Mouse (Mus musculus) kidney, embryonic 16.5 days (tissue): Measurements from ENCODE around the gene Lpcat4. TPM values are rescaled to one million over a fixed set of nuclear protein-coding genes. Genes with fewer than 3 reads are reported as not detected.
A peak's percentile ranks its signal among the peaks of the same experiment; 100 is the strongest.

ENCODE experiments used
- ATAC-seq: fragments of 200-750 bp; cut with Nextera tagmentation; 2 replicates; pipeline ENCODE4 v1.8.0; 2017; ENCODE audit warnings: moderate TSS enrichment; ENCODE audit not compliant: low FRiP score, low TSS enrichment
- H3K27ac ChIP-seq: fragments of 300-500 bp; sonication (generic); 2 replicates; pipeline ENCODE4 v1.5.1; 2014; ENCODE audit warnings: low read length
- H3K27me3 ChIP-seq: fragments of 300-500 bp; sonication (generic); 2 replicates; pipeline ENCODE4 v1.6.1; 2014; ENCODE audit warnings: low read length, control low read depth, mixed read lengths; ENCODE audit not compliant: insufficient read depth
- H3K36me3 ChIP-seq: fragments of 300-500 bp; sonication (generic); 2 replicates; pipeline ENCODE4 v1.6.1; 2014; ENCODE audit warnings: low read length, control low read depth, mixed read lengths; ENCODE audit not compliant: insufficient read depth
- H3K4me1 ChIP-seq: fragments of 300-500 bp; sonication (generic); 2 replicates; pipeline ENCODE4 v1.6.1; 2014; ENCODE audit warnings: low read length, control low read depth, mixed read lengths; ENCODE audit not compliant: insufficient read depth
- H3K4me2 ChIP-seq: fragments of 300-500 bp; sonication (generic); replicated peaks from 2 replicates; pipeline ENCODE4 v1.6.1; 2014; ENCODE audit warnings: low read depth, low read length
- H3K4me3 ChIP-seq: fragments of 300-500 bp; sonication (generic); 2 replicates; pipeline ENCODE4 v1.5.1; 2014; ENCODE audit warnings: mild to moderate bottlenecking, low read length
- H3K9ac ChIP-seq: fragments of 300-500 bp; sonication (generic); replicated peaks from 2 replicates; pipeline ENCODE4 v1.6.1; 2014; ENCODE audit warnings: low read length
- H3K9me3 ChIP-seq: fragments of 300-500 bp; sonication (generic); 2 replicates; pipeline ENCODE4 v1.6.1; 2016; ENCODE audit warnings: low read length, control low read depth
- WGBS: fragments of 180-500 bp; shearing (Covaris S2); extraction: QIAGEN DNeasy Blood & Tissue Kit; methylation state at CpG from one replicate; pipeline ENCODE4 v1.1.7; 2014; 5-methylcytosine and 5-hydroxymethylcytosine counted together
- polyA plus RNA-seq: library from polyadenylated mRNA; unstranded; fragments of >200 nt; fragmentation: Nextera tagmentation; extraction: Ambion mirVana; gene quantifications from 2 replicates; pipeline ENCODE4 v1.2.1, GENCODE M21; 2015

The Lpcat4 gene
- polyA plus RNA-seq, 1 experiment from 2014 or later: 28.0 TPM

DNA sequence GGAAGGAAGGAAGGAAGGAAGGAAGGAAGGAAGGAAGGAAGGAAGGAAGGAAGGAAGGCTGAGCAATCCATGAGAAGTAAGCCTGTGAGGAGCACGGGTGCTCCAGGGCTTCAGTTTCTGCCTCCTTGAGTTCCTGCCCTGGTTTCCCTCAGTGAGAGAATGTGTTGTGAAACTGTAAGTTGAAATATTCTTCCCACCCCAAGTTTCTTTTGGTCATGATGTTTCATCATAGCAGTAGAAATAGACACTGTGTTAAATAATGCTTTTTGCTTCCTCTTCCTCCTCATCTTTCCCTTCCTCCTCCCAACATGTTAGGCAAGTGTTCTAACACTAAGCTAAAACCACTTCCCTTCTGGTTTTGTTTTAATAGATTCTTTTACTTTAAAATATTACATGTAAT lies 6.6 kb upstream of the Lpcat4 start:
- Histone ChIP-seq H3K9ac (no peak overlapping the region), H3K27me3 (no peaks in the 10 kb centered on the region), H3K36me3 (no peaks in the 10 kb centered on the region), H3K4me1 (no peaks in the 10 kb centered on the region), H3K4me2 (no peak overlapping the region), H3K9me3 (no peaks in the 10 kb centered on the region), H3K27ac (no peak overlapping the region), H3K4me3 (no peak overlapping the region)
- no peak for ATAC-seq
- WGBS: 79% methylated on average over 1 of the region's 1 CpGs

DNA sequence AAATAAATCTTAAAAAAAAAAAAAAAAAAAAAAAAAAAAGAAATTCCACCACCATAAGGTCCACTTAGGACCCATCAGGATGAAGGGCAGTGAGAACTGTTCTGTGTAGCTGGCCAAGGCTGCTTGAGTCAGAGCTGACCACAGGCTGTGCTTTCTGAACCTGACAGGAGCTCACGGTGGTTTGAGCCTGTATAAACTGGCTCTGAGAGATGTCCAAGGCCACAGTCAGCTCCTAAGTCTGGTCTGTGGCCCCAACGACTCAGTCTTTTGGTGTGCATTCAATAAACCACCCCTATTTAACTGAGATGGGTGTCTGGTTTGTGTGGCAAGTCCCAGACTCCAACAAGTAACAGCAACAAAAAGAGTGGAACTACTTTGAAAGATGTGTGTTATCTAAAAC lies 2.6 kb upstream of the Lpcat4 start:
- H3K9me3 ChIP-seq: no peaks in the 10 kb centered on the region
- peaks cover 20% of the 10 kb centered on the region for H3K4me1 ChIP-seq
- H3K4me3 ChIP-seq: no peak overlapping the region
- no peak overlapping the region for H3K4me2 ChIP-seq
- H3K9ac ChIP-seq: no peak overlapping the region
- H3K36me3 ChIP-seq: no peaks in the 10 kb centered on the region
- H3K27me3 ChIP-seq: no peaks in the 10 kb centered on the region
- no peak overlapping the region for H3K27ac ChIP-seq
- no peak for ATAC-seq
- 64% methylated on average over 2 of the region's 2 CpGs for WGBS

DNA sequence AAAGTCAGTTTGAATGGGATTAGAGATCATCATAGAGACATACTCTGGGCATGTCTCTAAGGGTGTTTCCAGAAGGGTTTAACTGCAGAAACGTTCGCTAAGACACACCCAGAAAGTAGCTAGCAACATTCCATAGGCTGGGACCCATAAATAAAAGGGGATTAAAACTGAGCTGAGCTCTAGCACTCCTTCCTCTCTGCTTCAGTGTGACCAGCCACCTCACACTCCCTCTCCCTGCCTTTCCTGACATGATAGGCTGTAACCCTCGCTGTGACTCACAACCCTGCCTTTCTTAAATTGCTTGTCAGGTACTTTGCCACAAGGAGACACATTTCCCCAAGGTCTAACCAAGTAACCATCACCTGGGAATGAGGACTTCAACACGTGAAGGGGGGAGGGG lies 1.3 kb upstream of the Lpcat4 start:
- Histone ChIP-seq H3K27me3 (no peaks in the 10 kb centered on the region), H3K27ac (no peak overlapping the region), H3K4me2 (0 out of 2 replicates have a peak overlapping the region, but pooled peaks have one; percentile 13), H3K36me3 (no peaks in the 10 kb centered on the region), H3K4me1 (peaks cover 29% of the 10 kb centered on the region), H3K9ac (no peak overlapping the region), H3K4me3 (no peak overlapping the region), H3K9me3 (no peaks in the 10 kb centered on the region)
- 9% methylated on average over 4 of the region's 4 CpGs for WGBS
- ATAC-seq: no peak

DNA sequence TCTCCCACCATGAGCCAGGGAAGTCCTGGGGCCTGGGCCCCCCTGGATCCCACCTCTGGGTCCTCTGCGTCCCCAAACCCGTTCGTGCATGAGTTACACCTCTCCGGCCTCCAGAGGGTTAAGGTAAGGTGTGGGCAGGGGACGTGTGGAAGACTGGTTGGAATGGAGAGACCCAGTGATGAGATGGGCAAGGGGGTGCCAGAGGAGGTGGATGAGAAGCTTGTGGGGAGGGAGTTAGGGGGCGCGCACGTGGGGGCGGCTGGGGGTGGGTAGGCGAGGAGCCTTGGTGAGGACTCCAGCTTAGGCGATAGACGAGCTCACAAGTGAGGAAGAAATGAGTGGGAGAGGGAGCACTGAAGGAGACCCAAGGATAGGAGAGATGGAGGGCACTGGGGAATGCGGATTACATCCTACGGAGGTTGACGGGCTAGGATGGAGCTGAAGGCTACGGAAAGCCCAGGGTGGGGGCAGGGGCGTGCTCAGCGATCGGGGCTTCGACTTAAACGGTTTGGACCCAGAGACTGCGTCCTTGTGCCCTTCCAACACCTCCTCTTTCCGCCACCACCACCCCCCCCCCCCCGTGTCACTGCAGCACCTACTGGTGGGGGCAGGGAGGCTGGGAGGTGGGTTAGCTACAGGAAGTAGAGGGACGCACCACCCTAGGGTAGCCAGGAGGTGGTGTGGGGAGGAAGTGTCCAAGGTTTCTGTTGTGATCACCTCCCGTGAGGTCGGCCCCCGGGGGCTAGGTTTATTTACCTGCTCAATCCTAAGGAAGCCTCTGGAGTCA lies 860 bp downstream of the Lpcat4 start:
- Histone ChIP-seq H3K27ac (peak overlapping the region; percentile 94), H3K27me3 (no peaks in the 10 kb centered on the region), H3K9ac (peak overlapping the region; percentile 87), H3K4me1 (peaks cover 34% of the 10 kb centered on the region), H3K9me3 (no peaks in the 10 kb centered on the region), H3K36me3 (peaks cover 3% of the 10 kb centered on the region; the same call in 1 of the 2 replicates), H3K4me2 (peak overlapping the region; percentile 96), H3K4me3 (peak overlapping the region; percentile 83)
- 2% methylated on average over 25 of the region's 28 CpGs for WGBS
- ATAC-seq: peak; percentile 46; the same call in 1 of the 2 replicates

DNA sequence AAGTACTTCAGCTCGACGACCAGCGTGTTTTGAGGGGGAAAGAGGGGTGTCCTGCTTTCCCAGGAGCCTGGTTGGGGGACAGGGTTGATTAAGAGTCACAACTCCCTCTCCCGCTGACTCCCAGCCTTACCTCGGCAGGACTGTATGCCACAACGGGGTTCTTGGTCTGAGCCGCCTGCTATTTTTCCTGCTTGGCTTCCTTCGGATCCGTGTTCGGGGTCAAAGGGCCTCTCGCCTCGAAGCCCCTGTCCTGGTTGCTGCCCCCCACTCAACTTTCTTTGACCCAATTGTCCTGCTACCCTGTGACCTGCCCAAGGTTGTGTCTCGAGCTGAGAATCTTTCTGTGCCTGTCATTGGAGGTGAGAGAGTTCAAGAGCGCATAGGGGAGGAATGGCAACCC lies 2.5 kb downstream of the Lpcat4 start:
- Histone ChIP-seq H3K36me3 (peaks cover 3% of the 10 kb centered on the region; the same call in 1 of the 2 replicates), H3K27me3 (no peaks in the 10 kb centered on the region), H3K4me2 (no peak overlapping the region), H3K9ac (no peak overlapping the region), H3K9me3 (no peaks in the 10 kb centered on the region), H3K27ac (no peak overlapping the region), H3K4me3 (no peak overlapping the region), H3K4me1 (peaks cover 34% of the 10 kb centered on the region)
- ATAC-seq: no peak
- 58% methylated on average over 14 of the region's 14 CpGs for WGBS

DNA sequence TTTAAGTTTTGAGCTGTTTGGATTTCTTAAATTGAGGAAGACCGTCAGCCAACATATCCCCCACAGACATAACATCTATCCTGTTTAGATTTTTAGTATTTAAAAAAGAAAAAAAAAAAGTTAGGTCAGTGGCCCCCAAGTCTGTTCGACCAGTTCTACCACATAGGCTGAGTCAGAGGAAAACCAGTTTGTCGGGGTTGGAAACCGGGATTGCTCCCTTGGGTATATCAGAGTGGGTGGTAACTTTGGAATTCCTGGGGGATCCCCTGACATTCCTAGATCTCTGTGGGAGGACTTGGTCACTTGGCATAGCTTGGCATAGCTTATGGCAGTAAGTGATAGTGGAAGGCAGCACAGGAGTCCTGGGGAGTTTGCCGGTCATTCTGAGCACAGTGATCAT lies 6.0 kb downstream of the Lpcat4 start:
- Histone ChIP-seq H3K4me2 (no peak overlapping the region), H3K4me3 (no peak overlapping the region), H3K9ac (no peak overlapping the region), H3K4me1 (peaks cover 22% of the 10 kb centered on the region), H3K36me3 (peaks cover 3% of the 10 kb centered on the region; the same call in 1 of the 2 replicates), H3K27me3 (no peaks in the 10 kb centered on the region), H3K9me3 (no peaks in the 10 kb centered on the region), H3K27ac (no peak overlapping the region)
- no peak for ATAC-seq
- WGBS: 76% methylated on average over 5 of the region's 5 CpGs

DNA sequence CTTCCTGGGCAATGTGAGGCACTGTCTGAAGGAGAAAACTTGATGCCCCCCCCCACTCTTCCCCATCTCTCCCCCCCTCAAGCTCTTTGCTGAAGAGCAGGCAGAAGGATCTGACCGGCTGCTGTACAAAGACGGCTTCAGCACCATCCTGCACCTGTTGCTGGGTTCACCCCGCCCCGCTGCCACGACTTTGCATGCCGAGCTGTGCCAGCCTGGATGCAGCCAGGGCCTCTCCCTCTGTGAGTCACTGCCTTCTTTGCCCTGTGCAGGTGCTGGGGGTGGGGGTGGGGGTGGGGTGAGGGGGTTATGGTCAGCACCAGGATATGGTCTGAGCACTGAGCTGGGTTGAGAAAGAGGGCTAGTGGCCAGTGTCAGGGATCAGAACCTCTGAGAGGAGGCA lies 6.9 kb downstream of the Lpcat4 start:
- no peaks in the 10 kb centered on the region for H3K9me3 ChIP-seq
- H3K36me3 ChIP-seq: peaks cover 3% of the 10 kb centered on the region; the same call in 1 of the 2 replicates
- no peak overlapping the region for H3K4me2 ChIP-seq
- no peak for ATAC-seq
- H3K9ac ChIP-seq: no peak overlapping the region
- H3K27ac ChIP-seq: no peak overlapping the region
- WGBS: 82% methylated on average over 6 of the region's 6 CpGs
- no peak overlapping the region for H3K4me3 ChIP-seq
- H3K27me3 ChIP-seq: no peaks in the 10 kb centered on the region
- peaks cover 15% of the 10 kb centered on the region for H3K4me1 ChIP-seq

DNA sequence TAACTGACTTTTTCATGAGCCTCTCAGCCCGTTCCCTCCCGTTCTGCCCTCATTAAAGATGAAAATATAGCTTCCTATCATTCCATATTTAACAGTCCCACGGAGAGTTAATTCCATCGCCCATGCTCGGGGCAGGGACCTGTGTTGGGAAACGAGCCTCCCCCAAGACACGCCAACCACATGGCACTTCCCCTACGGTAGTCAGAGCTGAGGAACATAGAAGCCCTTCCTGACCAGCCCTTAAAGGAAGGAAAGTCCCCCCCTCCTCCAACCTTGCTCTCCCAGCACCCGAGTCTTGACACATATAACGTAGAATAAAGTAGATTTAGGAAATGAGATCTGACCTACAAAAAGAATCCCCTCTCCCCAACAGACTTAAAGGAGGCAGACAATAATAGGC lies 8.1 kb downstream of the Lpcat4 start:
- no peak overlapping the region for H3K9ac ChIP-seq
- no peaks in the 10 kb centered on the region for H3K9me3 ChIP-seq
- peaks cover 3% of the 10 kb centered on the region; the same call in 1 of the 2 replicates for H3K36me3 ChIP-seq
- no peak for ATAC-seq
- H3K4me1 ChIP-seq: peaks cover 10% of the 10 kb centered on the region
- H3K4me2 ChIP-seq: no peak overlapping the region
- no peak overlapping the region for H3K27ac ChIP-seq
- H3K4me3 ChIP-seq: no peak overlapping the region
- WGBS: 76% methylated on average over 10 of the region's 10 CpGs
- no peaks in the 10 kb centered on the region for H3K27me3 ChIP-seq

DNA sequence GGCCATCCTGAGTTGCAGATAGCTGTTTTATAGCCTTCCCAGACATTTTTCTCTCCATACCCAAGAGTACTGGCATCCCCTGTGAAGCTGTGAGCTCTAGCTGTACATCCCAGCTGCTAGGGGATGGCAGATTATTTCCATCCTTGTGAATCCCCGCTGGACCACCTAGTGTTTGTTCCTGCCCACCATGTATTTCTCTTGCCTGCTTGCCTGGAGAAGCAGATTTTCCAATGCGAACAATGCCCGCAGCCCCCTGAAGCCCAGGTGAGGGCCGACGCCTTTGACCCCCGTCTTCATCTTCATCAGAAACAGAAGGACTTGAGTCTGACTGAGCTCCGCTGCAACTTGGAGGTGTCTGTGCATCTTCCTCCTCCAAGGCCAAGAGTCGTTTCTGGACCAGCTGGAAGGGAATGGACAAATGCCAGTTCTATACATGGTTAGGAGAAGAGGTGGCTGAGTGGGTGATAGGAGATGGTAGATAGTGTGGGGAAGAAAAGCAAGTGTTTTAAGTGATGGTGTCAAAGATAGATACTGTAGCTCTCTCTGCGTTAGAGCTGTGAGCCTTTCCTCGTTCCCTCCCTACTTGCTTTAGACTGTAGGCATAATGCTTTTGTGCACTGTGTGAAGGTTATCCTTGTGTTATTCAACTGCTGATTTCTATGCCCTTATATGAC lies 10.6 kb downstream of the Lpcat4 start:
- Histone ChIP-seq H3K27ac (no peak overlapping the region), H3K4me1 (no peaks in the 10 kb centered on the region; the same call in 1 of the 2 replicates), H3K9ac (no peak overlapping the region), H3K9me3 (no peaks in the 10 kb centered on the region), H3K4me3 (no peak overlapping the region), H3K36me3 (no peaks in the 10 kb centered on the region), H3K27me3 (no peaks in the 10 kb centered on the region), H3K4me2 (no peak overlapping the region)
- WGBS: 92% methylated on average over 10 of the region's 10 CpGs
- ATAC-seq: no peak
